Mouse (Mus musculus) kidney, postnatal 0 days (tissue): ENCODE measurements around the gene Rgs17. TPM values are rescaled to one million over a fixed set of nuclear protein-coding genes. Genes with fewer than 3 reads are reported as not detected.

ENCODE experiments used
- ATAC-seq: fragments of 200-750 bp; cut with Nextera tagmentation; replicated peaks from 2 replicates; pipeline ENCODE4 v1.8.0; 2017; ENCODE audit warnings: low read depth, moderate number of reproducible peaks, moderate TSS enrichment, moderate library complexity; ENCODE audit not compliant: low FRiP score
- DNase-seq: peaks from one replicate; pipeline ENCODE4 v3.0.0-alpha.2; 2016; ENCODE audit warnings: low spot score
- H3K27ac ChIP-seq: fragments of 300-500 bp; sonication (generic); 2 replicates; pipeline ENCODE4 v1.5.1; 2014; ENCODE audit warnings: mild to moderate bottlenecking
- H3K27me3 ChIP-seq: fragments of 300-500 bp; sonication (generic); 2 replicates; pipeline ENCODE4 v1.6.1; 2014; ENCODE audit warnings: low read length, mixed read lengths; ENCODE audit not compliant: insufficient read depth
- H3K36me3 ChIP-seq: fragments of 300-500 bp; sonication (generic); 2 replicates; pipeline ENCODE4 v1.6.1; 2014; ENCODE audit warnings: low read length, mixed read lengths; ENCODE audit not compliant: insufficient read depth
- H3K4me1 ChIP-seq: fragments of 300-500 bp; sonication (generic); replicated peaks from 2 replicates; pipeline ENCODE4 v1.6.1; 2014; ENCODE audit warnings: antibody characterized with exemption, low read length, mixed read lengths; ENCODE audit not compliant: insufficient read depth
- H3K4me2 ChIP-seq: fragments of 300-500 bp; sonication (generic); 2 replicates; pipeline ENCODE4 v1.6.1; 2014; ENCODE audit warnings: mild to moderate bottlenecking, low read length, moderate library complexity, mixed read lengths
- H3K4me3 ChIP-seq: fragments of 300-500 bp; sonication (generic); replicated peaks from 2 replicates; pipeline ENCODE4 v1.5.1; 2014; ENCODE audit warnings: low read depth, low read length
- H3K9ac ChIP-seq: fragments of 300-500 bp; sonication (generic); 2 replicates; pipeline ENCODE4 v1.6.1; 2014; ENCODE audit warnings: low read depth, low read length
- H3K9me3 ChIP-seq: fragments of 300-500 bp; sonication (generic); replicated peaks from 2 replicates; pipeline ENCODE4 v1.6.1; 2016; ENCODE audit warnings: low read length, inconsistent platforms, mixed read lengths
- CTCF ChIP-seq: IDR thresholded peaks from 2 replicates; pipeline ENCODE4 v1.5.1; 2016; ENCODE audit warnings: antibody characterized with exemption, low read depth, mild to moderate bottlenecking, moderate library complexity
- whole genome bisulfite sequencing: fragments of 180-500 bp; shearing (Covaris S2); extraction: QIAGEN DNeasy Blood & Tissue Kit; methylation state at CpG from one replicate; pipeline ENCODE4 v1.1.7; 2014; 5-methylcytosine and 5-hydroxymethylcytosine counted together
- polyA plus RNA-seq: library from polyadenylated mRNA; unstranded; fragments of >200 nt; fragmentation: Nextera tagmentation; extraction: Ambion mirVana; gene quantifications from 2 replicates; pipeline ENCODE4 v1.2.1, GENCODE M21; 2015

The Rgs17 gene
- polyA plus RNA-seq, 1 experiment from 2014 or later = 0.36 TPM

- Histone ChIP-seq H3K4me1 (no peaks in the 10 kb centered on the region), H3K27ac (no peak overlapping the region), H3K4me2 (no peak overlapping the region), H3K9me3 (no peaks in the 10 kb centered on the region), H3K27me3 (no peaks in the 10 kb centered on the region), H3K36me3 (peaks cover 53% of the 10 kb centered on the region), H3K4me3 (no peak overlapping the region), H3K9ac (no peak overlapping the region)
- no peak for TF ChIP-seq CTCF
- DNase-seq (no peak), ATAC-seq (no peak)
- WGBS = 97% methylated on average over 2 of the region's 2 CpGs
These were observed 106.2 kb downstream of the Rgs17 start for GRCm38 (mm10) chr10:5815968-5816367.

GRCm38 (mm10) chr10:5813724-5814123 lies 108.5 kb downstream of the Rgs17 start:
- ATAC-seq (no peak), DNase-seq (no peak)
- TF ChIP-seq CTCF = no peak
- WGBS = 88% methylated on average over 11 of the region's 11 CpGs
- H3K4me1 ChIP-seq = no peaks in the 10 kb centered on the region
- H3K9ac ChIP-seq = no peak overlapping the region
- H3K4me2 ChIP-seq = no peak overlapping the region
- H3K36me3 ChIP-seq = peaks cover 47% of the 10 kb centered on the region
- no peaks in the 10 kb centered on the region for H3K27me3 ChIP-seq
- no peaks in the 10 kb centered on the region for H3K9me3 ChIP-seq
- H3K27ac ChIP-seq = no peak overlapping the region
- no peak overlapping the region for H3K4me3 ChIP-seq

GRCm38 (mm10) chr10:5807683-5808082 lies 114.5 kb downstream of the Rgs17 start:
- WGBS = 43% methylated on average over 2 of the region's 2 CpGs
- Histone ChIP-seq H3K36me3 (peaks cover 12% of the 10 kb centered on the region), H3K27me3 (no peaks in the 10 kb centered on the region), H3K4me3 (no peak overlapping the region), H3K4me2 (no peak overlapping the region), H3K27ac (peak overlapping the region; percentile 9), H3K9ac (no peak overlapping the region), H3K4me1 (peaks cover 10% of the 10 kb centered on the region; the same call in 1 of the 2 replicates), H3K9me3 (no peaks in the 10 kb centered on the region)
- no peak for TF ChIP-seq CTCF
- ATAC-seq = no peak
- no peak for DNase-seq

- ATAC-seq (no peak), DNase-seq (no peak)
- TF ChIP-seq CTCF = no peak
- Histone ChIP-seq H3K4me1 (peaks cover 13% of the 10 kb centered on the region; the same call in 1 of the 2 replicates), H3K9ac (no peak overlapping the region), H3K9me3 (no peaks in the 10 kb centered on the region), H3K4me3 (no peak overlapping the region), H3K27ac (peak overlapping the region; percentile 80; the same call in 1 of the 2 replicates), H3K4me2 (no peak overlapping the region), H3K36me3 (peaks cover 13% of the 10 kb centered on the region; the same call in 1 of the 2 replicates), H3K27me3 (no peaks in the 10 kb centered on the region)
- WGBS = 65% methylated on average over 4 of the region's 4 CpGs
These were observed 115.2 kb downstream of the Rgs17 start for GRCm38 (mm10) chr10:5806996-5807395.

- Histone ChIP-seq H3K9ac (peak overlapping the region; percentile 44; the same call in 1 of the 2 replicates), H3K36me3 (peaks cover 13% of the 10 kb centered on the region; the same call in 1 of the 2 replicates), H3K4me2 (peak overlapping the region; percentile 65), H3K4me1 (peaks cover 13% of the 10 kb centered on the region; the same call in 1 of the 2 replicates), H3K9me3 (no peaks in the 10 kb centered on the region), H3K27ac (peak overlapping the region; percentile 80), H3K4me3 (peak overlapping the region; percentile 78), H3K27me3 (no peaks in the 10 kb centered on the region)
- TF ChIP-seq CTCF = no peak
- ATAC-seq (no peak), DNase-seq (peak; percentile 37)
- 14% methylated on average over 8 of the region's 8 CpGs for WGBS
These were observed 115.8 kb downstream of the Rgs17 start for GRCm38 (mm10) chr10:5806416-5806815.

- Histone ChIP-seq H3K27ac (peak overlapping the region; percentile 80), H3K36me3 (peaks cover 18% of the 10 kb centered on the region; the same call in 1 of the 2 replicates), H3K9me3 (no peaks in the 10 kb centered on the region), H3K27me3 (no peaks in the 10 kb centered on the region), H3K4me3 (peak overlapping the region; percentile 78), H3K4me2 (peak overlapping the region; percentile 65), H3K4me1 (peaks cover 13% of the 10 kb centered on the region; the same call in 1 of the 2 replicates), H3K9ac (peak overlapping the region; percentile 44; the same call in 1 of the 2 replicates)
- ATAC-seq = peak; percentile 96
- TF ChIP-seq CTCF = peak; percentile 7; the same call in 1 of the 2 replicates
- peak; percentile 99 for DNase-seq
- 0% methylated on average over 40 of the region's 43 CpGs for WGBS
These were observed 116.4 kb downstream of the Rgs17 start for GRCm38 (mm10) chr10:5805731-5806307.
